Mouse (Mus musculus) cortical plate, adult 2 months (tissue): Measurements from ENCODE around the gene Col23a1.
"Not testable (repeated sequence)": the region's sequence is repeated elsewhere in the genome, so short reads cannot be mapped to it uniquely, and the experiment has no call there.

Experiments
- CTCF ChIP-seq: fragments of 200-500 bp; IDR thresholded peaks from 2 replicates; pipeline ENCODE4 v1.5.1; 2011; ENCODE audit warnings: mild to moderate bottlenecking, control low read depth, low read length; ENCODE audit not compliant: insufficient read depth; ENCODE audit errors: extremely low read depth
- POLR2A ChIP-seq: fragments of 200-500 bp; IDR thresholded peaks from 2 replicates; pipeline ENCODE4 v1.6.1; 2011; ENCODE audit warnings: mild to moderate bottlenecking, low read length, control low read depth; ENCODE audit not compliant: insufficient read depth; ENCODE audit errors: extremely low read depth

DNA sequence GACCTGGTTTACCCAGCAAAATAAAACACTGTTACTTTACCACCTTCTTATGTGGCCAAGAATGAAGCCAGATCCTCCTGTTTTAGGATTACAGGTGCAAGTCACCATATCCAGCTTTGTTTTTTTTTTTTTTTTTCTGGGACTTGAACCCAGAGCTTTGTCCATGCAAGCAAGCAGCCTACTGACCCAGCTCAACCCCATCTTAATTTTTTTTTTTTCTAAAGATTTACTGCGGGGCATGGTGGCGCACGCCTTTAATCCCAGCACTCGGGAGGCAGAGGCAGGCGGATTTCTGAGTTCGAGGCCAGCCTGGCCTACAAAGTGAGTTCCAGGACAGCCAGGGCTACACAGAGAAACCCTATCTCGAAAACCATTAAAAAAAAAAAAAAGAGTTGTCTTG is 326.4 kb downstream of the Col23a1 start:
- TF ChIP-seq POLR2A, CTCF: not testable (repeated sequence)
